Mouse (Mus musculus): ENCODE measurements around the gene Slc5a11. TPM values are rescaled to one million over a fixed set of nuclear protein-coding genes. Genes with fewer than 3 reads are reported as not detected.

The Slc5a11 gene
- polyA plus RNA-seq, 1 experiment from 2014 or later = 0.27 TPM

GRCm38 (mm10) chr7:123276568-123276967 lies 62.0 kb downstream of the Slc5a11 start:
- no peak overlapping the region for H3K9ac ChIP-seq (replicated peaks)
- WGBS (ENCODE audit: insufficient replicate concordance) = 68% methylated on average over 4 of the region's 4 CpGs
- no peaks in the 10 kb centered on the region for H3K9me3 ChIP-seq (ENCODE audit: low read length)
- H3K36me3 ChIP-seq (replicated peaks; ENCODE audit: insufficient read depth, low read length) = peaks cover 13% of the 10 kb centered on the region
- TF ChIP-seq CTCF (IDR thresholded peaks at IDR 0.05; ENCODE audit: low read depth) (no peak), EP300 (IDR thresholded peaks at IDR 0.05; ENCODE audit: low read depth) (no peak)
- no peaks in the 10 kb centered on the region; the same call in 1 of the 2 replicates for H3K4me1 ChIP-seq (ENCODE audit: insufficient read depth)
- ATAC-seq (no peak), DNase-seq (no peak)
- H3K27me3 ChIP-seq (ENCODE audit: insufficient read depth, low read length) = no peaks in the 10 kb centered on the region
- no peak overlapping the region for H3K4me3 ChIP-seq (ENCODE audit: low read depth, low read length)
- no peak overlapping the region for H3K27ac ChIP-seq (ENCODE audit: low read depth)
- no peak overlapping the region for H3K4me2 ChIP-seq (ENCODE audit: low read depth, low read length)

- H3K27ac ChIP-seq (ENCODE audit: low read depth) = no peak overlapping the region
- H3K9ac ChIP-seq (replicated peaks) = no peak overlapping the region
- H3K4me1 ChIP-seq (ENCODE audit: insufficient read depth) = no peaks in the 10 kb centered on the region; the same call in 1 of the 2 replicates
- H3K27me3 ChIP-seq (ENCODE audit: insufficient read depth, low read length) = no peaks in the 10 kb centered on the region
- H3K4me3 ChIP-seq (ENCODE audit: low read depth, low read length) = no peak overlapping the region
- DNase-seq = no peak
- H3K4me2 ChIP-seq (ENCODE audit: low read depth, low read length) = no peak overlapping the region
- ATAC-seq = no peak
- peaks cover 33% of the 10 kb centered on the region for H3K36me3 ChIP-seq (replicated peaks; ENCODE audit: insufficient read depth, low read length)
- no peaks in the 10 kb centered on the region for H3K9me3 ChIP-seq (ENCODE audit: low read length)
- WGBS (ENCODE audit: insufficient replicate concordance) = 90% methylated on average over 4 of the region's 4 CpGs
- TF ChIP-seq CTCF (IDR thresholded peaks at IDR 0.05; ENCODE audit: low read depth) (no peak), EP300 (IDR thresholded peaks at IDR 0.05; ENCODE audit: low read depth) (no peak)
Measured at GRCm38 (mm10) chr7:123279797-123280196, 65.2 kb downstream of the Slc5a11 start.

DNA sequence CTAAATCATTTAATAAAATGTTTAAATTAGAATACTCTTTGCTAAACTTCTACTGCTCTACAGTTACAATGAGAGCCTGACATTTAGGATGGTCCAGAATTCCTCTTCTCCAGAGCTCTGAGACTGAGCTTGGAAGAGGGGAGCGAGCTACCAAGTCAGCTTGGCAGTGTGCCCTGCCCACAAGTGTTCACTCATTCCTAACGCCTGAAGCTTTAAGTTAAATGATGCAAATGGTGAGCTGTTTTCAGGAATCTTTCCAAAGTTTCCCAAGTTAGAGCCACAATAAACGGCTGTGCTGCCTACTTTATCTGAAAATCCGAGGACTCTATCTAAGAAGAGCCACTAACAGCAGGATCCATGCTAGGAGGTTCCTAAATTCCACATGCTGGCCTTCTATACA lies 69.2 kb downstream of the Slc5a11 start:
- H3K4me3 ChIP-seq (ENCODE audit: low read depth, low read length) = no peak overlapping the region
- DNase-seq (no peak), ATAC-seq (no peak)
- H3K27me3 ChIP-seq (ENCODE audit: insufficient read depth, low read length) = no peaks in the 10 kb centered on the region
- no peak overlapping the region for H3K27ac ChIP-seq (ENCODE audit: low read depth)
- TF ChIP-seq EP300 (IDR thresholded peaks at IDR 0.05; ENCODE audit: low read depth) (no peak), CTCF (IDR thresholded peaks at IDR 0.05; ENCODE audit: low read depth) (no peak)
- peaks cover 54% of the 10 kb centered on the region for H3K36me3 ChIP-seq (replicated peaks; ENCODE audit: insufficient read depth, low read length)
- no peak overlapping the region for H3K4me2 ChIP-seq (ENCODE audit: low read depth, low read length)
- no peaks in the 10 kb centered on the region for H3K9me3 ChIP-seq (ENCODE audit: low read length)
- 76% methylated on average over 4 of the region's 4 CpGs for WGBS (ENCODE audit: insufficient replicate concordance)
- no peaks in the 10 kb centered on the region for H3K4me1 ChIP-seq (ENCODE audit: insufficient read depth)
- no peak overlapping the region for H3K9ac ChIP-seq (replicated peaks)

- no peak overlapping the region for H3K4me3 ChIP-seq (ENCODE audit: low read depth, low read length)
- no peak overlapping the region for H3K27ac ChIP-seq (ENCODE audit: low read depth)
- no peak overlapping the region for H3K9ac ChIP-seq (replicated peaks)
- ATAC-seq (no peak), DNase-seq (no peak)
- H3K4me2 ChIP-seq (ENCODE audit: low read depth, low read length) = no peak overlapping the region
- H3K27me3 ChIP-seq (ENCODE audit: insufficient read depth, low read length) = no peaks in the 10 kb centered on the region
- H3K9me3 ChIP-seq (ENCODE audit: low read length) = no peaks in the 10 kb centered on the region
- 92% methylated on average over 5 of the region's 5 CpGs for WGBS (ENCODE audit: insufficient replicate concordance)
- no peaks in the 10 kb centered on the region for H3K4me1 ChIP-seq (ENCODE audit: insufficient read depth)
- no peak for TF ChIP-seq EP300 (IDR thresholded peaks at IDR 0.05; ENCODE audit: low read depth)
- no peak for TF ChIP-seq CTCF (IDR thresholded peaks at IDR 0.05; ENCODE audit: low read depth)
- H3K36me3 ChIP-seq (replicated peaks; ENCODE audit: insufficient read depth, low read length) = peaks cover 63% of the 10 kb centered on the region
Measured at GRCm38 (mm10) chr7:123285896-123286295, 71.3 kb downstream of the Slc5a11 start.

DNA sequence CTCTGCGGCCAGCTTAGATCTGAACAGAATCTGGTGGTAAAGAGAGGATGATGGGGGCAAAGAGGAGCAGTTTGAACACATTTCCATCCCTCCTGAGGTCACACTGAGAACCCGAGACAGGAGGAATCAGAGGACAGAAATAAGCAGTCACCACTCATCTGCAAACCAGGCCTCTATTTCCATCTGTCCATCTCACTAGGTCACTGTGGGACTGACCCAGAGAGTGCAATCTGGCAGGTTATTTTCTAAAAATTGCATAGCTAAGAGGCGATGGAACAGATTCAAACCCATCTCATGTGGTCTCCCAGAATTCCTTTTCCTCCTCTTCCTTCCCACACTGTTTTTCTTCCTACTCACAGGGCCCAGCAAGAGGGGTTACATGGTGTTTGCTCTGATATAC lies 73.3 kb downstream of the Slc5a11 start:
- Histone ChIP-seq H3K36me3 (replicated peaks; ENCODE audit: insufficient read depth, low read length) (peaks cover 70% of the 10 kb centered on the region), H3K9me3 (ENCODE audit: low read length) (no peaks in the 10 kb centered on the region), H3K4me1 (ENCODE audit: insufficient read depth) (no peaks in the 10 kb centered on the region), H3K4me3 (ENCODE audit: low read depth, low read length) (no peak overlapping the region), H3K27me3 (ENCODE audit: insufficient read depth, low read length) (no peaks in the 10 kb centered on the region), H3K27ac (ENCODE audit: low read depth) (no peak overlapping the region), H3K4me2 (ENCODE audit: low read depth, low read length) (no peak overlapping the region), H3K9ac (replicated peaks) (no peak overlapping the region)
- no peak for TF ChIP-seq CTCF (IDR thresholded peaks at IDR 0.05; ENCODE audit: low read depth)
- TF ChIP-seq EP300 (IDR thresholded peaks at IDR 0.05; ENCODE audit: low read depth) = no peak
- ATAC-seq = no peak
- no peak for DNase-seq
- WGBS (ENCODE audit: insufficient replicate concordance) = 88% methylated on average over 3 of the region's 3 CpGs

- Histone ChIP-seq H3K9me3 (ENCODE audit: low read length) (no peaks in the 10 kb centered on the region), H3K27me3 (ENCODE audit: insufficient read depth, low read length) (no peaks in the 10 kb centered on the region), H3K4me2 (ENCODE audit: low read depth, low read length) (no peak overlapping the region), H3K27ac (ENCODE audit: low read depth) (no peak overlapping the region), H3K9ac (replicated peaks) (no peak overlapping the region), H3K4me1 (ENCODE audit: insufficient read depth) (no peaks in the 10 kb centered on the region), H3K36me3 (replicated peaks; ENCODE audit: insufficient read depth, low read length) (peaks cover 69% of the 10 kb centered on the region), H3K4me3 (ENCODE audit: low read depth, low read length) (no peak overlapping the region)
- WGBS (ENCODE audit: insufficient replicate concordance) = 83% methylated on average over 4 of the region's 4 CpGs
- TF ChIP-seq EP300 (IDR thresholded peaks at IDR 0.05; ENCODE audit: low read depth) (no peak), CTCF (IDR thresholded peaks at IDR 0.05; ENCODE audit: low read depth) (no peak)
- no peak for DNase-seq
- no peak for ATAC-seq
Measured at GRCm38 (mm10) chr7:123289176-123289575, 74.6 kb downstream of the Slc5a11 start.

GRCm38 (mm10) chr7:123291942-123292341 lies 77.4 kb downstream of the Slc5a11 start:
- TF ChIP-seq EP300 (IDR thresholded peaks at IDR 0.05; ENCODE audit: low read depth) = no peak
- no peak for TF ChIP-seq CTCF (IDR thresholded peaks at IDR 0.05; ENCODE audit: low read depth)
- no peak overlapping the region for H3K4me2 ChIP-seq (ENCODE audit: low read depth, low read length)
- H3K27me3 ChIP-seq (ENCODE audit: insufficient read depth, low read length) = no peaks in the 10 kb centered on the region
- DNase-seq (no peak), ATAC-seq (no peak)
- H3K9ac ChIP-seq (replicated peaks) = no peak overlapping the region
- no peak overlapping the region for H3K4me3 ChIP-seq (ENCODE audit: low read depth, low read length)
- H3K4me1 ChIP-seq (ENCODE audit: insufficient read depth) = no peaks in the 10 kb centered on the region
- WGBS (ENCODE audit: insufficient replicate concordance) = 83% methylated on average over 8 of the region's 8 CpGs
- H3K36me3 ChIP-seq (replicated peaks; ENCODE audit: insufficient read depth, low read length) = peaks cover 69% of the 10 kb centered on the region
- H3K9me3 ChIP-seq (ENCODE audit: low read length) = no peaks in the 10 kb centered on the region
- no peak overlapping the region for H3K27ac ChIP-seq (ENCODE audit: low read depth)
